Mouse (Mus musculus) embryonic fibroblast, embryonic 13.5 days (primary cell): ENCODE results near the gene Slc38a3.

Experiments used
- CTCF ChIP-seq: IDR thresholded peaks from 2 replicates; pipeline ENCODE4 v1.5.1; 2011; ENCODE audit warnings: mild to moderate bottlenecking, control low read depth, low read length, moderate library complexity, borderline replicate concordance; ENCODE audit not compliant: insufficient read depth
- POLR2A ChIP-seq: IDR thresholded peaks from 2 replicates; pipeline ENCODE4 v1.6.1; 2011; ENCODE audit warnings: low read depth, mild to moderate bottlenecking, control low read depth, low read length, moderate library complexity

DNA sequence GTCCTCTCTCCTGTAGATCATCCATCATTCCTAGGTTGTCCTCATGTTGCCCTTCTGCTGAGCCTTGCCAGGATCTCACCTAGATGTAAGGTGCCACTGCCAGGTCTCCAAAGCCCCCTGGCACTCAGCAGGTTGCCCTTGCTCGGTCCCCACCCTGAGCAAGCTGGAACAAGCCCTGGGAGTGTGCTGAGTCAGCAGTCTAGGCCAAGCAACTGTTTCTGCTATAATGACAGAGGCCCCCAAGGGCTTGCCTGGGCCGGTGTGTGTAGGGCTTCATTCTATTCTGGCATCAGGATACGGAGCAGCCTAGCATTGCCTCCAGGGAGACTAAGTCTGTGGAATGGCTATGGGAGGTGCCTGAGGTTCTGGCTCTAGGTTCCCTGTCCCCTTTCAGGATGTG is 8.6 kb downstream of the Slc38a3 start:
- TF ChIP-seq POLR2A (no peak), CTCF (no peak)
